Mouse (Mus musculus) activated CD4-positive, CD25-positive, alpha-beta regulatory T cell, adult 4 months (primary cell): ENCODE measurements around the gene Taar7a. TPM values are rescaled to one million over a fixed set of nuclear protein-coding genes. Genes with fewer than 3 reads are reported as not detected.

Experiments used
- ATAC-seq: one replicate; pipeline ENCODE4 v1.8.0; 2017
- polyA plus RNA-seq, 2 experiments: library from polyadenylated mRNA; unstranded; fragments of 100-300 nt; shearing (Covaris generic); gene quantifications; one replicate each; pipeline ENCODE4 v1.2.1; 2017

Taar7a gene
- not detected for polyA plus RNA-seq

- no peak for ATAC-seq
Measured at GRCm38 (mm10) chr10:23993381-23993780, at the start of gene Taar7a. Taar7a (minus strand) TSS chr10:23993481.

DNA sequence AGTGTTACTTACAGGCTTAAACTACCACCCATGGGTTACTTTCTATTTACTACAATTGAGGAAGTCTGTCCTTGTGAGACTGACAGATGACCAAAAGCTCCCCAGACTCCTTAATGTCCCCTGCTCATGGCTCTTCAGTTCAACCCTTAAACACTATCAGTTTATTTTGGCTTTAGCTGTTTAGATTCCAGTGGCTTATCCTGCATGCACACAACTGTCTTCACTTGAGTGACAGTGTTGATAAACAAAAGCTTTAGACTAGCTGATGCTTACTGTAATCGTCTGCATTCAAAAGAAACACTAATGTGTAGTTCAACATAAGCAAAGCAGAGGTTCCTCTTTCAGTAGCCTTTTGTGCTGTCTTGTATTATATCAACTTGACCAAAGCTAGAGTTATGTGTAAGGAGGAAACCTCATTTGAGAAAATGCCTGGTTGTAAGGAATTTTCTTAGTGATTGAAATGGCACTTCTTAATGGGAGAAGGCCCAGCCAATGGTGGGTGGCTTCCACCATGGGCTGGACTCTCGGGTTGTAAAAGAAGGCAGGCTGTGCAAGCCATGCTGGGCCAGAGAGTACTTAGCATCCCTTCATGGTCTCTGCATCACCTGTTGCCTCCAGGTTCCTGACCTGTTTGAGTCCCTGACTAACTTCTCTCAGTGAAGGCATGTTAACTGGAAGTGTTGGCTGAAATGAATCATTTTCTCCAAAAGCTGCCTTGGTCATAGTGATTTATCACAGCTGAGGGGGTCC lies 47.0 kb upstream of the Taar7a start:
- ATAC-seq = no peak

- no peak for ATAC-seq
Measured at GRCm38 (mm10) chr10:24037314-24037713, 44.0 kb upstream of the Taar7a start, which contains the start of gene Taar7e. Taar7e (plus strand) TSS chr10:24037614.

DNA sequence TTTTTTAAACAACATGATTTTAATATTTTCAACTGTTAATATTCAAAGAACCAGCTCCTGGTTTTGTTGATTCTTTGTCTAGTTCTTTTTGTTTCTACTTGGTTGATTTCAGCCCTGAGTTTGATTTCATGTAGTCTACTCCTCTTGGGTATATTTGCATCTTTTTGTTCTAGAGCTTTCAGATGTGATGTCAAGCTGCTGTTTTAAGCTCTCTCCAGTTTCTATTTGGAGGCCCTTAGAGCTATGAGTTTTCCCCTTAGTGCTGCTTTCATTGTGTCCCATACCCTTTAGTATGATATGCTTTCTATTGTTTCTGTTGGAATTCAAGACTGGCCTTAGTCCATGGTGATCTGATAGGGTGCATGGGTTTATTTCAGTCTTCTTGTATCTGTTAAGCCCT lies 38.1 kb upstream of the Taar7a start:
- ATAC-seq = no peak

GRCm38 (mm10) chr10:24026922-24027321 lies 33.6 kb upstream of the Taar7a start, which contains the start of gene Taar7d:
Taar7d (plus strand) TSS chr10:24027222.
- ATAC-seq = no peak

- no peak for ATAC-seq
Measured at GRCm38 (mm10) chr10:24008143-24008542, 14.9 kb upstream of the Taar7a start.

GRCm38 (mm10) chr10:24007034-24007433 lies 13.8 kb upstream of the Taar7a start:
- no peak for ATAC-seq

DNA sequence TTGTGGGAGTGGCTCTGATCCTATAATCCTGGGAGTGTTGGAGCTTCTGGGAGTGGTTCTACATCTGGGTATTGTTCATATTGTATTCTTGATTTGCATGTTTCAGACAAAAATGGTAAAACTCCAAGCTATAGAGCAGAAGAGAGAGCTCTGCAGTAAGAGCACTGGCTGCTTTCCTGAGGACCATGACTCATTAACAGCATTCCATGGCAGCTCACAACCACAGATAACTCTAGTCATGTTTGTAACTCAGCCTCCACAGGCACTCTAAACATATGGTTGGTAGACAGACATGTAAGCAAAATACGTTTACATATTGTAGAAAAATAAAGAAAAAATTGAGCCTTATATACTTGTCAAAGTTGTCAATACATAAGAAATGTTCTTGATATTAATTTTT lies 13.2 kb upstream of the Taar7a start:
- no peak for ATAC-seq

DNA sequence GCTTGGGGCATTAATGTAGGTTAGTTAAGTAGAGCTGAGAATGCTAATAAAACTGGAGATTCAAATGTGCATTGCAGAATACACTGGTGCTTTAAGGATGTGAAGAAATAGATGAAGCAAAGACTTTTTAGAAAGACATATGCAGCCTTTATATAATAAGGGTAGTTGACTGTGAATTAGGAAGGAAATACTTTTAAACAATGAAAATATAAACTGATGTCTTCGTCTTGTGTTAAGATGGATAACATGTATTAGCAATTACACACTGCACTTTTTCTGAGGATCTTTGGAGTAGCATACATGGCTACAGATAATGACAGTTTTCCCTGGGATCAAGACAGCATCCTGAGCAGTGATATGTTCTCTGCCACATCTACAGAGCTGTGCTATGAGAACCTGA lies 6.4 kb upstream of the Taar7a start, which contains the start of gene Taar7b:
Taar7b (plus strand) TSS at position 301 of the 400 bp plus-strand sequence.
- ATAC-seq = no peak

DNA sequence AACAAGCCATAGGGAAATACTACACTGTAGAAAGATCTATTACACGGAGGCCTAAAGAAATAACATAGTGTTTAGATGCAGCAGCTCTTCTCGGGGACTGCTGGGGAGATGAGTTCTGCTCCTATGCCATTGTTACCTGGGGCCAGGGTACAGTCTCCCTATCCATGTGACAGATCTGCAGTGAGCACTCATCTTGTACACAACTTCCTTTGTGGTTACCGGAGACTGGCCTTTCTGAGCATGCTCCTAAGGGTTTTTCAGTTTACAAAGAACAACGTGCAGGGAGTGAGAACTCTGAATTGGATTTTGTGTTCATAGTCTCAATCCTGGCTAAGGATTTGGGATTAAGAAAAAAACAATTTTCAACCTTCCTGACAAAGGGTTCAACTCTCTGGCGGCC lies 6.9 kb downstream of the Taar7a start:
- no peak for ATAC-seq

GRCm38 (mm10) chr10:23985546-23985945 lies 7.7 kb downstream of the Taar7a start, which contains the start of gene Taar6:
Taar6 (minus strand) TSS chr10:23985646.
- ATAC-seq = no peak

DNA sequence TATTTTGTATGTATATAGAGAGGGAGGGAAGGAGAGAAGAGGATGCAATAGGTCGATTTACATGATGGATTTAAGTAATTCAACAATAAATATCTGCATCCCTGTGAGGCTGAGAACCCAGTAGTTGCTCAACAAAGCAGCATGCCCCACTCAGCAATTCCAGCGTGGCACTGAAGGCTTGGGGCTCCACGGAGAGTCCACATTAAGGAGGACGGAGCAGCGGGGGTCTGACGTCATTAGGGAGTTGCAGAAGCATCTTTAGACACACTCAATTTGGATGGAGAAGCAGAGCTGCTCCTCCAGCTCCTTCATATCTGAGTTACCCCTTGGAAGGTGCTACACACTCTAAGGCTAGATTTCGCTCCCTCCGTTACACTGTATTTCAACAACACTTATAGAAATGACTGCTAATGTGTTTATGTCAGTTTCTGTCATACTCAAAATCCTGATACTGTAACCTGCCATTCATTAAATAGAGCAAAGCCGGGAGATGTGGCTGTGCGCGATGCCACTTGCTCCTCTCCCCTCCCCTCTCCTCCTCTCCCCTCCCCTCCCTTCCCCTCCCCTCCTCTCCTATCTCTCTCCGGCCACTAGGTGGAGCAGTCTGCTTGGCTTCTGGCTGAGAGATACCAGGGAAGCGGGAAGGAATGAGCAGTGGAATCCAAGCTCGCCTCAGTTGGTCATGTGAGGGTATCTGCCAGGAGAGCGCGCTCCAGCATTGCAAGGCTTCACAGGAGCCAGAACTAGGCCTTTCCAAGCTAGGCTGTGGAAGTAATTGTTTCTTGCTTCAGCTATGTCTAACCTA lies 14.2 kb downstream of the Taar7a start:
- no peak for ATAC-seq

GRCm38 (mm10) chr10:23977958-23978357 lies 15.3 kb downstream of the Taar7a start:
- ATAC-seq = no peak

DNA sequence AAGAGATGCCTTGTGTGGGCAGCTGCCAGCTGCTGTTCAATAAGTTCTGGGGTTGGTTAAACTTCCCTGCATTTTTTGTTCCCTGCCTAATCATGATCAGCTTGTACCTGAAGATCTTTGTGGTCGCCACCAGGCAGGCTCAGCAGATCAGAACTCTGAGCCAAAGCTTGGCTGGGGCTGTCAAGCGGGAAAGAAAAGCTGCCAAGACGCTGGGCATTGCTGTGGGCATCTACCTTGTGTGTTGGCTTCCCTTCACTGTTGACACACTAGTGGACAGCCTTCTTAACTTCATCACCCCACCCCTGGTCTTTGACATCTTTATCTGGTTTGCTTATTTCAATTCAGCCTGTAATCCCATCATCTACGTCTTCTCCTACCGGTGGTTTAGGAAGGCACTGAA lies 22.0 kb downstream of the Taar7a start:
- ATAC-seq = no peak

DNA sequence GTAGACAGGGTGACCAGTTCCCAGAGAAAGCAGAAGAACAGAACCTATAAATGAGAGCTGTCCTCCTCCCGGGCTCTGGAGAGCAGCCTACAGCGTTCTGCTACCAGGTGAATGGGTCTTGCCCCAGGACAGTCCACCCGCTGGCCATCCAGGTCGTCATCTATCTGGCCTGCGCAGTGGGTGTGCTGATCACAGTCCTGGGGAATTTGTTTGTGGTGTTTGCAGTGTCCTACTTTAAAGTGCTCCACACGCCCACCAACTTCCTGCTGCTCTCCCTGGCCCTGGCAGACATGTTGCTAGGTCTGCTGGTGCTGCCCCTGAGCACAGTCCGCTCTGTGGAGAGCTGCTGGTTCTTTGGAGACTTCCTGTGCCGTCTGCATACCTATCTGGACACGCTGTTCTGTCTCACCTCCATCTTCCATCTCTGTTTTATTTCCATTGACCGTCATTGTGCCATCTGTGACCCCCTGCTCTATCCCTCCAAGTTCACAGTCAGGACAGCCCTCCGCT lies 22.6 kb downstream of the Taar7a start, which contains the start of gene Taar5:
Taar5 (plus strand) TSS at position 51 of the 510 bp plus-strand sequence.
- ATAC-seq = no peak

GRCm38 (mm10) chr10:23964921-23965610 lies 28.2 kb downstream of the Taar7a start:
- peak; percentile 52 for ATAC-seq

GRCm38 (mm10) chr10:23963444-23963843 lies 29.8 kb downstream of the Taar7a start:
- no peak for ATAC-seq

DNA sequence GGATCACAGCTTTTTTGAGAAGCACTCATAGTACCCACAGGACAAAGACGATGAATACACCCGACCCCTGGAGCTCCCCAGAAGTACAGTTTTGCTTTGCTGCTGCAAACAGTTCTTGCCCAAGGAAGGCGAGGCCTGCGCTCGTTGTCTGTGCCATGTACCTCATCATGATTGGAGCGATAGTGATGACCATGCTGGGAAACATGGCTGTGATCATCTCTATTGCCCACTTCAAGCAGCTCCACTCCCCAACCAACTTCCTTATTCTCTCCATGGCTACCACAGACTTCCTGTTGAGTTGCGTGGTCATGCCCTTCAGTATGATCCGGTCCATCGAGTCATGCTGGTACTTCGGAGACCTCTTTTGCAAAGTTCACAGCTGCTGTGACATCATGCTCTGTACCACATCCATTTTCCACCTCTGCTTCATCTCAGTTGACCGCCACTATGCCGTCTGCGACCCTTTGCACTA lies 32.8 kb downstream of the Taar7a start, which contains the start of gene Taar4:
Taar4 (plus strand) TSS at position 51 of the 472 bp plus-strand sequence.
- ATAC-seq = no peak

GRCm38 (mm10) chr10:23959071-23959470 lies 34.2 kb downstream of the Taar7a start:
- ATAC-seq = no peak

DNA sequence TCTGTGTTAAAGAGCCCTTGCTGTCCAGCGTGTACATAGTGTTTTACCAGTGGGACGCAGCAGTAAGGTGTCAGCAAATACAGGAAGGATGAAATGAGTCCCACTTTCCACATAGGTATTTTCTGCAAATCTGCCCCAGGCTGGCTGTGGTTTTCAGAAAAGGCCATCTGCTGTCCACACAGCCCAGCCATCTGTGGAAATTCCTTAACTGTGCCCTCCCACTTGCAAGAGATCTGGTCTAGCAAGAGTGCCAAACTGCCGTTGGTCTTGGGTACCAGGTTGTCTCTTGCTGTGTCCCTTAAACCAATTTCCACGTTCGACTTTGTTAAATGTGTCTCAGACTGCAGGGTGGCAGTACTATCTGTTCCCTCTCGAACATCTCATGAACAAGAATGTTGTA lies 41.6 kb downstream of the Taar7a start:
- no peak for ATAC-seq

GRCm38 (mm10) chr10:23949508-23950005 lies 43.7 kb downstream of the Taar7a start, which contains the start of gene Taar3:
Taar3 (plus strand) TSS chr10:23949558.
- no peak for ATAC-seq

DNA sequence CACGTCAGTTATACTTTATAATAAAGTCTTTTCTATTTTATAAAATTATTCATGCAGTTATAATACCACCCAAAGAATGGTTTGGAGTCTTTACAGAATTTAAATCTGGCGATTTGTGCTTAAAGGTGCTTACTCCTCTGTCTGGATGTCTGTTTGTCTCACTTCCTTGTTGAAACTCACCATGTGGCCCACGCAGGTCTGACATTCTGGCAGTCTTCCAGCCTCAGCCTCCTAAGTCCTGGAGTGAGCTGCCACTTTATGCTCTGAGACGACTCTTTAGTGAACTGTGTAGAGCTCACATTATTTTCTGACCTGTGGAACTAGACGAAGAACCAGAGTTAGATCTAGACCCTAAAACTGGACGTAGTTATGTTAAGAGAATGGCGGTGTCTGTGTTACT lies 45.3 kb downstream of the Taar7a start:
- no peak for ATAC-seq
